Mouse (Mus musculus) monocyte, adult 5-6 weeks (primary cell): ENCODE data around the gene Cphx3. TPM values are rescaled to one million over a fixed set of nuclear protein-coding genes. Genes with fewer than 3 reads are reported as not detected.

Experiments used
- total RNA-seq: library from RNA; stranded (forward); fragments of 200-1000, 200-491, 200-594 nt; gene quantifications from 3 replicates; pipeline ENCODE4 v1.2.3, GENCODE M21; 2017

Gene Cphx3
- total RNA-seq, 1 experiment from 2014 or later, result not detected

Other genes with a start within 250 kb of the Cphx3 start
- 7.9 to 21.5 TPM (median 10.8 TPM) in 3 replicates for gene Anxa11, start 240.1 kb upstream of the Cphx3 start, total RNA-seq
- not detected in 3 replicates for gene Plac9a, start 179.2 kb upstream of the Cphx3 start, total RNA-seq
- 2.8 to 14.1 TPM (median 6.1 TPM) in 3 replicates for gene Tmem254a, start 154.6 kb upstream of the Cphx3 start, total RNA-seq
- gene Cphx1, start 144.0 kb upstream of the Cphx3 start, total RNA-seq, result 0.19 TPM in 1 of 3 replicates, not detected in the others
- gene Duxbl1, start 103.7 kb upstream of the Cphx3 start, total RNA-seq, result not detected in 3 replicates
- gene Gm9780, start 39.6 kb upstream of the Cphx3 start, total RNA-seq, result not detected in 3 replicates
- gene Tmem254c, start 14.9 kb upstream of the Cphx3 start, total RNA-seq, result 21.2 to 71.6 TPM (median 36.3 TPM) in 3 replicates
- not detected in 3 replicates for gene Cphx2, start 781 bp upstream of the Cphx3 start, total RNA-seq
- not detected in 3 replicates for gene Duxbl2, start 36.1 kb downstream of the Cphx3 start, total RNA-seq
- not detected in 3 replicates for gene Plac9b, start 100.2 kb downstream of the Cphx3 start, total RNA-seq
- gene Tmem254b, start 124.7 kb downstream of the Cphx3 start, total RNA-seq, result 2.8 to 11.7 TPM (median 3.0 TPM) in 3 replicates
- not detected in 3 replicates for gene Duxbl3, start 175.7 kb downstream of the Cphx3 start, total RNA-seq